Mouse (Mus musculus): ENCODE measurements around the gene Ecm1. TPM values are rescaled to one million over a fixed set of nuclear protein-coding genes. Genes with fewer than 3 reads are reported as not detected.

Gene Ecm1
- polyA plus RNA-seq, 1 experiment from 2014 or later, result 4.4 TPM

DNA sequence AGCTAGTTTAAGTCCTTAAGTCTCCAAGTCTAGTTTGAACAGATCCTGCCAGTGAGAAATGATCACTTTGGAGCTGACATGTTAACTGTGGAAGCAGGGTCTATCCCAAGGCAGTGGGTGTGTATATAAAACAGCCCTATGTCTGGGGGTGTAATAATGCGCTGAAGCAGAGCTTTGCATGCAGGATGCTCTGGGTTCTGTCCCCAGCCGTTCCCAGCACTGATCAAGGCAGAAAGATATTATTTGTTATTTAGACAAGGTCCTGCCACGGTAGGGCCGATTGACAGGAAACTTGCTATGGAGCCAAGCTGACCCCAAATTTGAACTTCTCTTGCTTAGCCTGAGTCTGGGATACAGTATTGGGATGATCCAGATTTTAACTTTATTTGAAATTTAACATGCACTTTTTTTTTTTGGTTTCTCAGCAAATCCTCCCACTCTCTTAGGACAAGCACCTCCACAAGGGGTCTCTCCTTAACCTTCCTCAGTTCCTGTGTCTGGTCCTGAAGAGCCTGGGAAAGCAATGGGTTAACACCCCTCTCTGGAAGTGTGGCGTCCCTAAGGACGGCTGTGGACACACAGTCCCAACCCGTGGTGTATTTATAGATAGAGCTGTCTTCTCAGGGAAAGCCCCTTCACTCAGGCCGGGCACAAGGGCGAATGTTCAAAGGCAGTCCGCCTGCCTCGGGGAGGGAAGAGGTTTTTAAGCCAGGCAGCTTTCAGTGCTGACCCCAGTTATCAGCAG, 50.0 kb downstream of the Ecm1 start:
- whole genome bisulfite sequencing, result 31% methylated on average over 11 of the region's 11 CpGs
- no peak overlapping the region for H3K27ac ChIP-seq
- no peak overlapping the region for H3K9ac ChIP-seq (replicated peaks)
- H3K4me3 ChIP-seq (replicated peaks), result no peak overlapping the region
- H3K4me1 ChIP-seq (replicated peaks), result peaks cover 37% of the 10 kb centered on the region
- no peak overlapping the region for H3K4me2 ChIP-seq
- no peak for ATAC-seq (ENCODE audit: insufficient number of reproducible peaks, insufficient read depth, low FRiP score, low TSS enrichment, low read depth)
- H3K36me3 ChIP-seq, result peaks cover 6% of the 10 kb centered on the region; the same call in 1 of the 2 replicates
- peaks cover 9% of the 10 kb centered on the region; the same call in 1 of the 2 replicates for H3K27me3 ChIP-seq
- 0 out of 2 replicates have a peak, but pooled peaks cover 4% of the 10 kb centered on the region for H3K9me3 ChIP-seq

DNA sequence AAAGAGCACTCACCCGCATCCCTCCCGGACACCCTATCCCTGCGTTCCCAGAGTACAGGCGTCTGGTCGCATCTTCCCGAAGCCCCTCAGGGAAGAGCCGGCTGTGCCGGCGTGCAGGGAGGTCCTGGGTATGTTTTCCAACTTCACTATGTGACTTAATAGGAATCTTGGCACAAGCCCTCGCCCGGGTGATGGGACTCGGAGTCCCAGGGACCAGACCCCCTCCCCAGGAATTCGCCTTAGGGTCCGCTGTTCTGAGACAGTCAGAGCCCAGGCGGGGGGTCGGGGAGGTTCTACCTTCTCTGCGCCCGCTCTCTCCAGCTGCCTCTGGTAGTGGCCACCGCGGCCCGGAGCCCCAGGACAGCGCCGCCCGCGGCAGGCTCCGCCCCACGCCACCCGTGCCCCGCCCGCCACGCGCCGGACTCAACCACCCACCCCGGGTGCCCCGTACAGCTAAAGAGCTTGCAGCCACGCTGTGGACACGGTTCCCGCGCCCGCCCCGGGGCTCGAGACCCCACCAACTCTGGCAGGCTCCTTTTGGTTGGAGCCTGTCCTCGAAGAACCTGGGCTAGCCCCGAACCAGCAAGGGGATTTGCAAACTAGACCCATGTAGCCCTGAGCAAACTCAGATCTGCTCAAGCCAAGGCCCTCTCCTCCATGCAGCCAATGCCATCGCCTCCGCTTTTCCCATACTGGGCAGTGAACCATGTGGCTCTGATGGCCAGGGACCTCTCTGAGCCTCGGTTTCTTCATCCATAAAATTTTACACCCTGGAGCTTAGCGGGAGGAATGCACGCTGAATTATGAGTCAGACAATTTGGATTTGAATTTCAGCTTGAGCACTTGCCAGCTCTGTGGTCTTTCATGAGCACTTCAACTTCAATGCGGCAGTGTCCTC, 51.6 kb downstream of the Ecm1 start, which contains the start of gene Adamtsl4:
TSS of gene Adamtsl4 (minus strand) at position 394 of the 898 bp plus-strand sequence.
- WGBS, result 4% methylated on average over 48 of the region's 50 CpGs
- Histone ChIP-seq H3K9me3 (0 out of 2 replicates have a peak, but pooled peaks cover 4% of the 10 kb centered on the region), H3K4me1 (replicated peaks) (peaks cover 42% of the 10 kb centered on the region), H3K4me3 (replicated peaks) (peak within 1 kb of the TSS; percentile 48), H3K36me3 (peaks cover 6% of the 10 kb centered on the region; the same call in 1 of the 2 replicates), H3K9ac (replicated peaks) (peak within 1 kb of the TSS; percentile 65), H3K27me3 (peaks cover 9% of the 10 kb centered on the region; the same call in 1 of the 2 replicates), H3K4me2 (peak within 1 kb of the TSS; percentile 94), H3K27ac (peak within 1 kb of the TSS; percentile 50; the same call in 1 of the 2 replicates)
- peak; percentile 54; the same call in 1 of the 2 replicates for ATAC-seq (ENCODE audit: insufficient number of reproducible peaks, insufficient read depth, low FRiP score, low TSS enrichment, low read depth)

DNA sequence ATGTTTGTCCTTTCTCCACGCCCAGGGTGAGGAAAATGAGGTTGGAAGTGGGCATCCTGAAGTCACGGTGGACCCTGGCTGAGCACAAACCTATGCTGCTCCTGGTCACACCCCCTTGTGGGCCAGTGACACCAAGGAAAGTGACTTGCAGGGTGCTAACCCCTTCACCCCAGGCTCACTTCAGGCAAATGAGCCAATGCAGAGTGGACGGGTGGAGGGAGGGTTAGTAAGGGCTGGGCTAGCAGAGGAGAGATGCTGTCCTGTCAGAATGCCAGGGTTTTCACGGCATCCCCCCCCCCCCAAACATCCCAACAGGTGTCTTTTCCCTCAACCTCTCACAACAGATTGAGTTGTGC, 52.2 kb downstream of the Ecm1 start:
- peaks cover 42% of the 10 kb centered on the region for H3K4me1 ChIP-seq (replicated peaks)
- H3K9me3 ChIP-seq, result 0 out of 2 replicates have a peak, but pooled peaks cover 4% of the 10 kb centered on the region
- peaks cover 6% of the 10 kb centered on the region; the same call in 1 of the 2 replicates for H3K36me3 ChIP-seq
- H3K9ac ChIP-seq (replicated peaks), result peak overlapping the region; percentile 65; the same call in 1 of the 2 replicates
- H3K4me2 ChIP-seq, result peak overlapping the region; percentile 94
- 14% methylated on average over 4 of the region's 4 CpGs for WGBS
- peaks cover 9% of the 10 kb centered on the region; the same call in 1 of the 2 replicates for H3K27me3 ChIP-seq
- H3K4me3 ChIP-seq (replicated peaks), result peak overlapping the region; percentile 48
- 0 out of 2 replicates have a peak overlapping the region, but pooled peaks have one; percentile 23 for H3K27ac ChIP-seq
- 0 out of 2 replicates have a peak, but pooled peaks have one; percentile 4 for ATAC-seq (ENCODE audit: insufficient number of reproducible peaks, insufficient read depth, low FRiP score, low TSS enrichment, low read depth)

DNA sequence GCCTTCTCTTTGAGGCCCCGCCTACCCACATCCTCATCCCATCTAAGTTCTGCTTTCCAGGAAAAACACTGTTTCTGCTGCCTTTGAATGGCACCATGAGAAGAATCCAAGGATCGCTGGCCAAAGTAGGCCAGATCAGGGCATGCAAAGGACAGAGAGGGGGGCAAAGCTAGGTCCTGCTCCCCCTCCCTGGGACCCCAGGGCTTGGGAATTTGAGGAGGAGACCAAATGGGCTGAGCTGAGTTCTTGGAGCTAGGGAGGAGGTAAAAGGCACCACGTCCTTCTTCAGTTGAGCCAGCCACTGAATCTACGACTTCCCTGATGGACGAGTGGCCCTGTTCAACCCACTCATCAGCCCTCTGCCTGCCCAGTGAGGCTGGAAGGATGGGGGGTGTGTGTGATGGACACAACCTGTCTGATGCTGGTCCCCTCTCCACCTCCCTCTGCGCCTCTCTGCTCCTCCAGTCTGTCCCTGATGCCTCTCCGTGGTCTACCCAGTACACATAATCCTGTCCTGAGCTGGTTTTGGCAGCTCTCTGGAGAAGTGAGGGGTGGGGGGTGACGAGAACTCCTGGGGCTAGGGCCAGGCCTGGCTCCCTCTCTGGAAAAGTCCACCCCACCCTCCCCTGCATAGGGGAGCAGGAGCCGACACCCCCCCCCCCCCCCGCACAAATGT, 52.7 kb downstream of the Ecm1 start:
- H3K4me3 ChIP-seq (replicated peaks), result 0 out of 2 replicates have a peak overlapping the region, but pooled peaks have one; percentile 48
- no peak for ATAC-seq (ENCODE audit: insufficient number of reproducible peaks, insufficient read depth, low FRiP score, low TSS enrichment, low read depth)
- H3K36me3 ChIP-seq, result peaks cover 6% of the 10 kb centered on the region; the same call in 1 of the 2 replicates
- 0 out of 2 replicates have a peak overlapping the region, but pooled peaks have one; percentile 23 for H3K27ac ChIP-seq
- no peak overlapping the region for H3K9ac ChIP-seq (replicated peaks)
- peaks cover 9% of the 10 kb centered on the region; the same call in 1 of the 2 replicates for H3K27me3 ChIP-seq
- peaks cover 46% of the 10 kb centered on the region for H3K4me1 ChIP-seq (replicated peaks)
- H3K4me2 ChIP-seq, result peak overlapping the region; percentile 94
- 0 out of 2 replicates have a peak, but pooled peaks cover 4% of the 10 kb centered on the region for H3K9me3 ChIP-seq
- WGBS, result 46% methylated on average over 9 of the region's 10 CpGs

DNA sequence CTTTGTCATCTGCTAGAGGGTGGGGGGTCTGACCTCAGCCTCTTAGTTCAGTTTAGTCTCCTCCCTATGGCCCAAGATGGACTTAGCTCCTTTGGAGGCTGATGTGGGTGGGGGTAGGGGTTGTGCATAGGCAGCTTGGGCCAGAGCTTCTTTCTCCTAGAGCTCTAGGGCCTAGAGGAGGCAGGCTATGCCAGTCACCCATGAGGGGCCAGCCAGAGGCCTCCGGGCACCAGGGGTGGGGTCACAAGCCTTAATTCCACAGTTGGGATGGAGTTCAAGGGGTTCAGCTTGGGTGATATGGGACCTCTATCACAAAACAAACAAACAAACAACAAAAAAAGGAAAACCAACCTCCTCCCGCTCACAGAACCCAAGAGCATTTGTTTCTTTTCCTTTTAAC, 53.7 kb downstream of the Ecm1 start:
- Histone ChIP-seq H3K9ac (replicated peaks) (no peak overlapping the region), H3K4me2 (no peak overlapping the region), H3K27me3 (peaks cover 9% of the 10 kb centered on the region; the same call in 1 of the 2 replicates), H3K36me3 (no peaks in the 10 kb centered on the region), H3K4me1 (replicated peaks) (peaks cover 55% of the 10 kb centered on the region), H3K9me3 (no peaks in the 10 kb centered on the region), H3K27ac (no peak overlapping the region), H3K4me3 (replicated peaks) (no peak overlapping the region)
- WGBS, result 91% methylated on average over 2 of the region's 2 CpGs
- no peak for ATAC-seq (ENCODE audit: insufficient number of reproducible peaks, insufficient read depth, low FRiP score, low TSS enrichment, low read depth)

DNA sequence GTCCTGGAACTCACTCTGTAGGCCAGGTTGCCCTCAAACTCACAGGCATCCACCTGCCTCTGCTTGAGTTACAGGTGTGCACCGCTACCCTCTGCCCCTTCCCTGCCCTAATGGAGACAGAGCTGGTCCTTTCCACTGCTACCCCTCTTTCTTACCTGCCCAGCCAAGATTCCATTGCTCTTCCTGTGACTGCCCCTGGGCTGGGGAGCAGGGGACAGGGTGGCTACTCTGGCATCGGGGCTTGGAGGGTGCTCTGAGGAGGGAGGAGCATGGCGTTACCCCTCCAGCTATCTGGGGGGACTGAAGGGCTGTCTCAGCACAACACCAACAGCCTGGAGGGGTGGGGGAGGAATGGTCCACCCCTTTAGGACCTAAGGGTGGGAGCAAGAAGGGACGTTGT, 54.1 kb downstream of the Ecm1 start:
- no peaks in the 10 kb centered on the region for H3K9me3 ChIP-seq
- WGBS, result 74% methylated on average over 4 of the region's 4 CpGs
- H3K27me3 ChIP-seq, result peaks cover 9% of the 10 kb centered on the region; the same call in 1 of the 2 replicates
- H3K4me1 ChIP-seq (replicated peaks), result peaks cover 56% of the 10 kb centered on the region
- no peak overlapping the region for H3K4me3 ChIP-seq (replicated peaks)
- no peak overlapping the region for H3K27ac ChIP-seq
- H3K9ac ChIP-seq (replicated peaks), result no peak overlapping the region
- no peaks in the 10 kb centered on the region for H3K36me3 ChIP-seq
- ATAC-seq (ENCODE audit: insufficient number of reproducible peaks, insufficient read depth, low FRiP score, low TSS enrichment, low read depth), result no peak
- no peak overlapping the region for H3K4me2 ChIP-seq

DNA sequence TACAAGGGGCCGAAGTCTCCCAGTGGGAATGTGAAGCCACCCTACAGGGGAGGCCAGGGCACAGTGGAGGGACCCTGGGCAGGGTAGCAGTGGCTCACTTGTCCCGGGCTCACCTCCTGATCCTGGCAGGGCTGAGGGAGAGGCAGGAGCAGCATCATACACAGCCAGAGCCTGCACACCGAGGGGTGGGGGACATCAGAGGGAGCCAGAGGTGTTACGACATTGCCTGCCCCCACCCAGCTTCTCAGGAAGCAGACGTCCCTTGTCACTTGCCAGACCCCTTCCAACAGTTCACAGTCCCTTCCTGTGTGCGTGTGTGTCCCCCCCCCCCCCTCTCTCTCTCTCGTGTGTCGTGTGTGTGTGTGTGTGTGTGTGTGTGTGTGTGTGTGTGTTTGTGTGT, 54.5 kb downstream of the Ecm1 start:
- no peak for ATAC-seq (ENCODE audit: insufficient number of reproducible peaks, insufficient read depth, low FRiP score, low TSS enrichment, low read depth)
- no peak overlapping the region for H3K27ac ChIP-seq
- H3K4me1 ChIP-seq (replicated peaks), result peaks cover 56% of the 10 kb centered on the region
- 44% methylated on average over 6 of the region's 8 CpGs for WGBS
- H3K36me3 ChIP-seq, result no peaks in the 10 kb centered on the region
- peaks cover 9% of the 10 kb centered on the region; the same call in 1 of the 2 replicates for H3K27me3 ChIP-seq
- no peak overlapping the region for H3K9ac ChIP-seq (replicated peaks)
- no peak overlapping the region for H3K4me2 ChIP-seq
- H3K9me3 ChIP-seq, result no peaks in the 10 kb centered on the region
- H3K4me3 ChIP-seq (replicated peaks), result no peak overlapping the region

Small RNAs within 50 kb of the gene (microRNA-seq; reads per million reads assigned to microRNA genes)
- not detected for gene Mir7014

Other genes with a start within 250 kb of the Ecm1 start
- gene Ctsk, start 240.3 kb downstream of the Ecm1 start, polyA plus RNA-seq (2016; fragmentation: Nextera tagmentation; extraction: Ambion mirVana), result 7.9 and 10.1 TPM in 2 replicates
- gene Ctss, start 212.8 kb downstream of the Ecm1 start, polyA plus RNA-seq (2016; fragmentation: Nextera tagmentation; extraction: Ambion mirVana), result 6.1 and 6.9 TPM in 2 replicates
- not detected in 2 replicates for gene Hormad1, start 179.9 kb downstream of the Ecm1 start, polyA plus RNA-seq (2016; fragmentation: Nextera tagmentation; extraction: Ambion mirVana)
- gene Golph3l, start 150.6 kb downstream of the Ecm1 start, polyA plus RNA-seq (2016; fragmentation: Nextera tagmentation; extraction: Ambion mirVana), result 31.1 and 31.5 TPM in 2 replicates
- gene Ensa, start 114.6 kb downstream of the Ecm1 start, polyA plus RNA-seq (2016; fragmentation: Nextera tagmentation; extraction: Ambion mirVana), result 82.6 and 90.0 TPM in 2 replicates
- 69.9 and 75.7 TPM in 2 replicates for gene Mcl1, start 80.8 kb downstream of the Ecm1 start, polyA plus RNA-seq (2016; fragmentation: Nextera tagmentation; extraction: Ambion mirVana)
- 0.71 and 1.4 TPM in 2 replicates for gene Adamtsl4, start 51.7 kb downstream of the Ecm1 start, polyA plus RNA-seq (2016; fragmentation: Nextera tagmentation; extraction: Ambion mirVana)
- gene Tars2, start 20.6 kb upstream of the Ecm1 start, polyA plus RNA-seq (2016; fragmentation: Nextera tagmentation; extraction: Ambion mirVana), result 56.9 and 60.5 TPM in 2 replicates
- 26.5 and 27.8 TPM in 2 replicates for gene Rprd2, start 79.3 kb upstream of the Ecm1 start, polyA plus RNA-seq (2016; fragmentation: Nextera tagmentation; extraction: Ambion mirVana)
- 74.9 and 75.7 TPM in 2 replicates for gene Prpf3, start 116.3 kb upstream of the Ecm1 start, polyA plus RNA-seq (2016; fragmentation: Nextera tagmentation; extraction: Ambion mirVana)
- gene Mrps21, start 131.9 kb upstream of the Ecm1 start, polyA plus RNA-seq (2016; fragmentation: Nextera tagmentation; extraction: Ambion mirVana), result 344 and 355 TPM in 2 replicates
- 8.5 and 10.2 TPM in 2 replicates for gene Ciart, start 142.7 kb upstream of the Ecm1 start, polyA plus RNA-seq (2016; fragmentation: Nextera tagmentation; extraction: Ambion mirVana)
- gene BC028528, start 152.4 kb upstream of the Ecm1 start, polyA plus RNA-seq (2016; fragmentation: Nextera tagmentation; extraction: Ambion mirVana), result 11.1 and 11.6 TPM in 2 replicates
- 29.0 and 31.5 TPM in 2 replicates for gene Aph1a, start 154.4 kb upstream of the Ecm1 start, polyA plus RNA-seq (2016; fragmentation: Nextera tagmentation; extraction: Ambion mirVana)
- gene Car14, start 165.1 kb upstream of the Ecm1 start, polyA plus RNA-seq (2016; fragmentation: Nextera tagmentation; extraction: Ambion mirVana), result 74.2 and 78.4 TPM in 2 replicates
- gene Anp32e, start 189.7 kb upstream of the Ecm1 start, polyA plus RNA-seq (2016; fragmentation: Nextera tagmentation; extraction: Ambion mirVana), result 304 and 327 TPM in 2 replicates

Measured in limb, embryonic 12.5 days (tissue).